Comparison of ENCODE assay signal across 8 mouse cellular contexts in the genomic region with DNA sequence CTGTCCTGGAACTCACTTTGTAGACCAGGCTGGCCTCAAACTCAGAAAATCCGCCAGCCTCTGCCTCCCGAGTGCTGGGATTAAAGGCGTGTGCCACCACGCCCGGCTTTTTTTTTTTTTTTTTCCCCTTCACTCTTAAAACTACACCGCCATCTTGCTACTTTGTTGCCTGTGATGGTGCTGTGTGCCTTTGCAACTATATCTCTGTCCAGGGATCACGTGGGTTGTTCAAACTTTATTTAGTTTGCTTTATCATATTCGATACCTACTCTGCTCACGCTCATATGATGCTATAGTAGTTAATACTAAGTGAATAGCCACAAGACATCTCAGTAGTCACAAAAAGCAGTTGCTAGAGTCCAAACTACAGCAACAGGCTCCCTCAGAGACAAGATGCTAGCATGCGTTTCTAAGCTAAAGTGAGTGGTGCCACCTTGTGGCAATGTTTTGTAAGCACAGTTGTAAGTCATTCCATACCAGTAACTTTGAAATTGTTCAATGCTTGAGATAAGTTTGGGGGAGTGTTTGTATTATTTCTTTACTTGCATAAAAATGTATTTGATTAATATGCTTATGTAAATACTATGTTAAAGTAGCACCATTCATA. TPM values are rescaled to one million over a fixed set of nuclear protein-coding genes. Genes with fewer than 3 reads are reported as not detected.
DNase-seq lines count a peak whose midpoint lies in the region; ATAC-seq and TF ChIP-seq lines count a peak whose summit lies in the region.
"Had no signal": no experiment of that assay in that cellular context is flagged by ENCODE, and none has a peak within 500 bp of the region (broad histone marks: within the 10 kb centered on the region; RNA-seq: fewer than 3 reads in every experiment).

No protein-coding gene starts in this region.

- no peaks in the 10 kb centered on the region for H3K4me1 ChIP-seq in neural tube, embryonic 15.5 days
- H3K4me1 ChIP-seq in hindbrain, embryonic 14.5 days (replicated peaks; ENCODE audit: control insufficient read depth, insufficient read depth, low read length): no peaks in the 10 kb centered on the region
- H3K4me1 ChIP-seq in limb, embryonic 14.5 days (ENCODE audit: control insufficient read depth, insufficient read depth, low read length): peaks cover 10% of the 10 kb centered on the region; the same call in 1 of the 2 replicates
- H3K4me1 ChIP-seq: hindbrain, embryonic 15.5 days had no signal

- no peak overlapping the region for H3K4me3 ChIP-seq in neural tube, embryonic 15.5 days (replicated peaks)
- H3K4me3 ChIP-seq in hindbrain, embryonic 14.5 days (replicated peaks; ENCODE audit: low read length): no peak overlapping the region
- no peak overlapping the region for H3K4me3 ChIP-seq in limb, embryonic 14.5 days (replicated peaks; ENCODE audit: low read length)
- H3K4me3 ChIP-seq: hindbrain, embryonic 15.5 days had no signal

- DNase-seq in neural tube, embryonic 10.5 days (ENCODE audit: extremely low spot score, low spot score): peak; percentile 47
- peak; percentile 86 for DNase-seq in R1 (ENCODE audit: low read depth, low spot score)
- DNase-seq in cerebellum, adult 9-10 months: peak; percentile 71
- peak; percentile 89 for DNase-seq in hindbrain, embryonic 14.5 days (ENCODE audit: low spot score)
- peak; percentile 89 for DNase-seq in limb, embryonic 14.5 days (ENCODE audit: low spot score)
- DNase-seq in right cerebral cortex, postnatal 14 days: peak; percentile 65

- H3K4me2 ChIP-seq in neural tube, embryonic 15.5 days: no peak overlapping the region
- H3K4me2 ChIP-seq in hindbrain, embryonic 14.5 days (replicated peaks): no peak overlapping the region
- H3K4me2 ChIP-seq in limb, embryonic 14.5 days (replicated peaks; ENCODE audit: low read depth, low read length, severe bottlenecking): no peak overlapping the region
- H3K4me2 ChIP-seq: hindbrain, embryonic 15.5 days had no signal

- no peaks in the 10 kb centered on the region for H3K9me3 ChIP-seq in neural tube, embryonic 15.5 days (replicated peaks)
- H3K9me3 ChIP-seq in hindbrain, embryonic 14.5 days (ENCODE audit: control insufficient read depth, low read length): no peaks in the 10 kb centered on the region
- H3K9me3 ChIP-seq in limb, embryonic 14.5 days (ENCODE audit: control insufficient read depth, low read length): no peaks in the 10 kb centered on the region
- H3K9me3 ChIP-seq: hindbrain, embryonic 15.5 days had no signal

- no peak overlapping the region for H3K27ac ChIP-seq in neural tube, embryonic 15.5 days (replicated peaks)
- H3K27ac ChIP-seq in hindbrain, embryonic 14.5 days: no peak overlapping the region
- H3K27ac ChIP-seq in limb, embryonic 14.5 days (replicated peaks; ENCODE audit: low read depth, low read length): no peak overlapping the region
- H3K27ac ChIP-seq: hindbrain, embryonic 15.5 days had no signal

- no peak for TF ChIP-seq POLR2A in limb, embryonic 14.5 days (IDR thresholded peaks at IDR 0.05; ENCODE audit: borderline replicate concordance, extremely low read depth, insufficient read depth, insufficient read length)

- H3K27me3 ChIP-seq in neural tube, embryonic 15.5 days (replicated peaks): no peaks in the 10 kb centered on the region
- no peaks in the 10 kb centered on the region for H3K27me3 ChIP-seq in hindbrain, embryonic 14.5 days (ENCODE audit: control insufficient read depth, insufficient read depth, low read length)
- H3K27me3 ChIP-seq in limb, embryonic 14.5 days (ENCODE audit: control insufficient read depth, insufficient read depth, low read length): no peaks in the 10 kb centered on the region
- H3K27me3 ChIP-seq: hindbrain, embryonic 15.5 days had no signal

- WGBS in neural tube, embryonic 15.5 days: 47% methylated on average over 9 of the region's 10 CpGs
- 39% methylated on average over 10 of the region's 10 CpGs for WGBS in hindbrain, embryonic 14.5 days
- 34% methylated on average over 10 of the region's 10 CpGs for WGBS in limb, embryonic 14.5 days

- ATAC-seq in neural tube, embryonic 15.5 days (ENCODE audit: low FRiP score): no peak
- ATAC-seq in hindbrain, embryonic 14.5 days (ENCODE audit: low FRiP score): no peak
- no peak for ATAC-seq in limb, embryonic 14.5 days (ENCODE audit: low FRiP score, low read depth)

- no peaks in the 10 kb centered on the region for H3K36me3 ChIP-seq in neural tube, embryonic 15.5 days
- no peaks in the 10 kb centered on the region for H3K36me3 ChIP-seq in hindbrain, embryonic 14.5 days (replicated peaks; ENCODE audit: control insufficient read depth, insufficient read depth)
- no peaks in the 10 kb centered on the region for H3K36me3 ChIP-seq in limb, embryonic 14.5 days (ENCODE audit: control insufficient read depth, insufficient read depth, low read length)
- H3K36me3 ChIP-seq: hindbrain, embryonic 15.5 days had no signal

- H3K9ac ChIP-seq in neural tube, embryonic 15.5 days (replicated peaks): no peak overlapping the region
- no peak overlapping the region for H3K9ac ChIP-seq in hindbrain, embryonic 14.5 days
- H3K9ac ChIP-seq in limb, embryonic 14.5 days (ENCODE audit: low read depth, low read length, severe bottlenecking): no peak overlapping the region
- H3K9ac ChIP-seq: hindbrain, embryonic 15.5 days had no signal

RNA-seq across cellular contexts. Expression of a gene that starts 8.0 kb away (rescaled TPM):
- polyA plus RNA-seq in neural tube, embryonic 15.5 days (2015; fragmentation: Nextera tagmentation; extraction: Ambion mirVana): 121 and 137 TPM in 2 replicates
- polyA plus RNA-seq in hindbrain, embryonic 14.5 days (2014; fragmentation: Nextera tagmentation; extraction: Ambion mirVana): 116 and 118 TPM in 2 replicates
- polyA plus RNA-seq in limb, embryonic 14.5 days (2012; rRNA removed): 34.7 and 38.0 TPM in 2 replicates
- polyA plus RNA-seq in limb, embryonic 14.5 days (2014; fragmentation: Nextera tagmentation; extraction: Ambion mirVana): 42.9 and 53.8 TPM in 2 replicates

RNA-seq across cellular contexts. Expression of a gene that starts 16.4 kb away (rescaled TPM):
- polyA plus RNA-seq in neural tube, embryonic 15.5 days (2015; fragmentation: Nextera tagmentation; extraction: Ambion mirVana): 61.9 and 62.2 TPM in 2 replicates
- 63.9 and 65.5 TPM in 2 replicates for polyA plus RNA-seq in hindbrain, embryonic 14.5 days (2014; fragmentation: Nextera tagmentation; extraction: Ambion mirVana)
- 64.9 and 71.5 TPM in 2 replicates for polyA plus RNA-seq in limb, embryonic 14.5 days (2012; rRNA removed)
- 37.7 and 44.8 TPM in 2 replicates for polyA plus RNA-seq in limb, embryonic 14.5 days (2014; fragmentation: Nextera tagmentation; extraction: Ambion mirVana)

RNA-seq across cellular contexts. Expression of a gene that starts 29.4 kb away (rescaled TPM):
- polyA plus RNA-seq in neural tube, embryonic 15.5 days (2015; fragmentation: Nextera tagmentation; extraction: Ambion mirVana): 43.4 and 46.5 TPM in 2 replicates
- 53.3 TPM in 2 replicates for polyA plus RNA-seq in hindbrain, embryonic 14.5 days (2014; fragmentation: Nextera tagmentation; extraction: Ambion mirVana)
- polyA plus RNA-seq in limb, embryonic 14.5 days (2012; rRNA removed): 32.0 and 39.0 TPM in 2 replicates
- polyA plus RNA-seq in limb, embryonic 14.5 days (2014; fragmentation: Nextera tagmentation; extraction: Ambion mirVana): 34.0 and 36.5 TPM in 2 replicates
